Mouse (Mus musculus): ENCODE measurements around the gene Slc7a10.

GRCm38 (mm10) chr7:35166988-35167387 is 19.2 kb upstream of the Slc7a10 start:
- no peak for TF ChIP-seq TAL1 (IDR thresholded peaks at IDR 0.05; ENCODE audit: low read length)
- no peak for TF ChIP-seq GATA1 (IDR thresholded peaks at IDR 0.05; ENCODE audit: low read length)
